Mouse (Mus musculus) stomach, embryonic 16.5 days (tissue): ENCODE measurements around the gene Fras1. TPM values are rescaled to one million over a fixed set of nuclear protein-coding genes. Genes with fewer than 3 reads are reported as not detected.
A peak's percentile ranks its signal among the peaks of the same experiment; 100 is the strongest.

Experiments
- ATAC-seq: fragments of 200-750 bp; cut with Nextera tagmentation; 2 replicates; pipeline ENCODE4 v1.8.0; 2017; ENCODE audit warnings: moderate number of reproducible peaks, moderate TSS enrichment; ENCODE audit not compliant: insufficient read depth, low FRiP score
- H3K27ac ChIP-seq: fragments of 300-500 bp; sonication (generic); 2 replicates; pipeline ENCODE4 v1.5.1; 2014; ENCODE audit warnings: low read length
- H3K27me3 ChIP-seq: fragments of 300-500 bp; sonication (generic); 2 replicates; pipeline ENCODE4 v1.6.1; 2014; ENCODE audit warnings: low read length, control low read depth, mixed read lengths; ENCODE audit not compliant: control insufficient read depth, insufficient read depth
- H3K36me3 ChIP-seq: fragments of 300-500 bp; sonication (generic); 2 replicates; pipeline ENCODE4 v1.6.1; 2014; ENCODE audit warnings: low read length; ENCODE audit not compliant: control insufficient read depth, insufficient read depth
- H3K4me1 ChIP-seq: fragments of 300-500 bp; sonication (generic); 2 replicates; pipeline ENCODE4 v1.6.1; 2014; ENCODE audit warnings: low read length, control low read depth, mixed read lengths; ENCODE audit not compliant: control insufficient read depth, insufficient read depth
- H3K4me2 ChIP-seq: fragments of 300-500 bp; sonication (generic); 2 replicates; pipeline ENCODE4 v1.6.1; 2014; ENCODE audit warnings: low read depth, low read length, mixed read lengths
- H3K4me3 ChIP-seq: fragments of 300-500 bp; sonication (generic); replicated peaks from 2 replicates; pipeline ENCODE4 v1.5.1; 2014; ENCODE audit warnings: mild to moderate bottlenecking, low read length
- H3K9ac ChIP-seq: fragments of 300-500 bp; sonication (generic); 2 replicates; pipeline ENCODE4 v1.6.1; 2014; ENCODE audit warnings: low read length
- H3K9me3 ChIP-seq: fragments of 300-500 bp; sonication (generic); replicated peaks from 2 replicates; pipeline ENCODE4 v1.6.1; 2016; ENCODE audit warnings: low read length, control low read depth; ENCODE audit not compliant: control insufficient read depth
- WGBS: fragments of 180-500 bp; shearing (Covaris S2); extraction: QIAGEN DNeasy Blood & Tissue Kit; methylation state at CpG from one replicate; pipeline ENCODE4 v1.1.7; 2014; 5-methylcytosine and 5-hydroxymethylcytosine counted together
- polyA plus RNA-seq: library from polyadenylated mRNA; unstranded; fragments of >200 nt; fragmentation: Nextera tagmentation; extraction: Ambion mirVana; gene quantifications from 2 replicates; pipeline ENCODE4 v1.2.1, GENCODE M21; 2015

Gene Fras1
- 15.4 and 18.3 TPM in 2 replicates for polyA plus RNA-seq

DNA sequence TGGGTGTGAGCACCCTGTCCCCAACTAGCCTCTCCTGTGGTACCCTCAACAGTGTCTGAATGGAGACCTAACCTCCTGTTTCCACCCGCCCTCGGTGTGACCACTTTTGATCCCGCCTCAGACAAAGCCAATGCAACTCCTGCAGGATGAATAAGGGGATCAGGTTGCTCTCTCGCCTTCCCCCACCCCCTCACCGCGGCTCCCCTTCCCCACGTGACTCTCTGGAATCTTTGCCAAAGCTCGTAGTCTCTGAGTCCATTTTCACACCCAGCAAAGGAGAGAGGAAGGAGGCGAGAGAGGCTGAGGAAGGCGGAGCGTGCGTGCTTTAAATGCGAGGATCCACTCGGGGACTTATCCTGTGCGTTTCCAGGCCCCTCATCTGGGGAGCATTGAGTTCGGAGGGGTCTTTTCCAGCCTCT lies at the start of gene Fras1:
Gene Fras1, plus strand, starts transcription at position 389 of the 419 bp plus-strand sequence.
- Histone ChIP-seq H3K4me3 (peak within 1 kb of the TSS; percentile 74), H3K4me1 (peaks cover 12% of the 10 kb centered on the region), H3K36me3 (no peaks in the 10 kb centered on the region), H3K9ac (peak within 1 kb of the TSS; percentile 84), H3K4me2 (peak within 1 kb of the TSS; percentile 87), H3K27me3 (no peaks in the 10 kb centered on the region), H3K9me3 (no peaks in the 10 kb centered on the region), H3K27ac (peak within 1 kb of the TSS; percentile 78)
- 2% methylated on average over 16 of the region's 16 CpGs for WGBS
- ATAC-seq = peak; percentile 27; the same call in 1 of the 2 replicates

DNA sequence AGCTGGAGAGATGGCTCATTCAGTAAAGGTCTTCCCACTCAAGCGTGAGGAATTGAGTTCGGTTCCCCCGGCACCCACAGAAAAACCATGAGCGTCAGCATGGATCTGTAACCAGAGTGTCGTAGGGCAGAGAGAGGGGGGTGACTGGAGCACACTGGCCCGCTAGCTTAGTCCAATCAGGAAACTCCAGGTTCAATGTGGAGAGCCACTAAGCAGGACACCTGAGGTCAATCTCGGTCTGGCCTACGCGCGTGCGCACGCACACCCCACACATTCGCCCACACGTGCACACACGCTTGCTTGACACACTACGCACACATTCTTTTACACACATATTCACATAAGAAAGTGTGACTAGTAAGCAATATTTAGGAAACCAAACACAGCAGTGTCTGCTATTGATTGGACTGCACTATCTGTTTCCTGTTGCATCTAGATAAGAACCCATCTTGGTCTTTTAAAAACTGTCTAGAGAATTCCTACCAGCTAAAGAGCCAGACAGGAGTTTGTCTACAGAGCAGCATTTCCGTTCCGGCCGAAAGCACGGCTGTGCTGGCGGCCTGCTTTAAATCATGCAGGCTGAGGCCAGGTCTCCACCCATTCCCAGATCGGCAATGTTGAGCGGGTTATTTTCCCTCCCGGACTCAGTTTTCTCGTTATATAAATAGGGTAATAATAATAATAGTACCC lies 42.6 kb upstream of the Fras1 start:
- H3K4me1 ChIP-seq = no peaks in the 10 kb centered on the region
- H3K9me3 ChIP-seq = no peaks in the 10 kb centered on the region
- no peaks in the 10 kb centered on the region for H3K36me3 ChIP-seq
- no peak for ATAC-seq
- no peaks in the 10 kb centered on the region for H3K27me3 ChIP-seq
- no peak overlapping the region for H3K27ac ChIP-seq
- H3K9ac ChIP-seq = no peak overlapping the region
- H3K4me2 ChIP-seq = no peak overlapping the region
- H3K4me3 ChIP-seq = no peak overlapping the region
- WGBS = 82% methylated on average over 25 of the region's 25 CpGs

DNA sequence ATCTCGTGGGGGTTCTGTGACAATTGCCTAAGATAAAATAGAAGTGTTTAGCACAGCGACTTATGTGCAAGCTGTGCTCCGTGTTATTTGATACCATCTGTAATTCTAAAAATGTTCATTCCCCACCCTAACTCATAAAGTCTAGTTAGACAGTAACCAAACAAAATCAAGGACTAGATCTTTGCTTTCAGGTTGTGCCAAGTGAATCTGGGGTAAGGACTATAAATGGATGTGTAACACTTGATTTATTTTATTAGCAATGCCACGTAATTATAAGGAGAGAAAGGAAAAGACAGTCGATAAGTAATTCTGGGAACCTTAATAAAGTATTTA lies 42.1 kb upstream of the Fras1 start:
- Histone ChIP-seq H3K9ac (no peak overlapping the region), H3K27me3 (no peaks in the 10 kb centered on the region), H3K9me3 (no peaks in the 10 kb centered on the region), H3K4me3 (no peak overlapping the region), H3K4me1 (no peaks in the 10 kb centered on the region), H3K36me3 (no peaks in the 10 kb centered on the region), H3K4me2 (no peak overlapping the region), H3K27ac (no peak overlapping the region)
- no peak for ATAC-seq
- 70% methylated on average over 5 of the region's 5 CpGs for WGBS

DNA sequence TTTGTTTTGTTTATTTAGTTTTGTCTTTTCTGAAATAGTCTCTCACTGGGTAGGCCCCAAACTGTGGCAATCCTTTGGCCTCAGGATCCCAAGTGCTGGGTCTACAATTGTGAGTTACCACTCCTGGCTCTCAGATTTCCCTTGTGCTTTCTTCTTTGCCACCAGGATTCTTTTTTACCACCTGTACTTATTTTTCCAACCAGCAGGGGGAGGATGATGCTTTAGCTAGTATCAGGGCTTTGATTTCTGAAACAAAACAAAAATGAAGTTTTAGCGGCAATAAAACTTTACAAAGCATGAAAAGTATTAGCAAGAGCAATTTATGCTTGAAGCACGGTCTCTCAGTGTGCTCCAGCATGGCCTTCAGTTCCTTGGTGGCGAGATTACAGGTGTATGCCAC lies 39.8 kb upstream of the Fras1 start:
- Histone ChIP-seq H3K4me2 (no peak overlapping the region), H3K36me3 (no peaks in the 10 kb centered on the region), H3K9ac (no peak overlapping the region), H3K9me3 (no peaks in the 10 kb centered on the region), H3K27ac (no peak overlapping the region), H3K4me3 (no peak overlapping the region), H3K4me1 (no peaks in the 10 kb centered on the region), H3K27me3 (no peaks in the 10 kb centered on the region)
- no peak for ATAC-seq
- WGBS = 58% methylated on average over 3 of the region's 3 CpGs

DNA sequence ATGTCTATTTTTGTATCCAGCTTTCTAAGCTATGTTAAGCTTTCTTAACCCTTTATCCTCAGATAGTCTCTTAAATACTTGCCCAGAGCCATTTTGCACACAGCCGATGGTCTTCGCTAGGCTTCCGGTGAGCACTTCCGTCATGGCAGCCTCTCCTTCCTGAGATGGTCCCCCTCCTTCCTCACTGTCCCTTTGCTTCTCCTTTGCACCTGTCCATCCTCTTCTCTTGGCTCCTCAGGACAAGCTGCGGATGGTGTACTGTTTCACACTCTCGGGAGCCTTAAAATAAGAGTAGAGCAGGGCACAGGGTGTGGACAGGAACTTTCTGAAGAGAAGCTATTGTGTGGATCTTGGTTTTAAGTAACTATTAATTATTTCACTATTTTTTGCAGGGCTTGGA lies 33.2 kb upstream of the Fras1 start:
- no peaks in the 10 kb centered on the region for H3K27me3 ChIP-seq
- WGBS = 93% methylated on average over 6 of the region's 6 CpGs
- ATAC-seq = no peak
- no peaks in the 10 kb centered on the region for H3K9me3 ChIP-seq
- no peak overlapping the region for H3K4me3 ChIP-seq
- H3K36me3 ChIP-seq = no peaks in the 10 kb centered on the region
- no peaks in the 10 kb centered on the region for H3K4me1 ChIP-seq
- H3K4me2 ChIP-seq = no peak overlapping the region
- H3K27ac ChIP-seq = no peak overlapping the region
- no peak overlapping the region for H3K9ac ChIP-seq

DNA sequence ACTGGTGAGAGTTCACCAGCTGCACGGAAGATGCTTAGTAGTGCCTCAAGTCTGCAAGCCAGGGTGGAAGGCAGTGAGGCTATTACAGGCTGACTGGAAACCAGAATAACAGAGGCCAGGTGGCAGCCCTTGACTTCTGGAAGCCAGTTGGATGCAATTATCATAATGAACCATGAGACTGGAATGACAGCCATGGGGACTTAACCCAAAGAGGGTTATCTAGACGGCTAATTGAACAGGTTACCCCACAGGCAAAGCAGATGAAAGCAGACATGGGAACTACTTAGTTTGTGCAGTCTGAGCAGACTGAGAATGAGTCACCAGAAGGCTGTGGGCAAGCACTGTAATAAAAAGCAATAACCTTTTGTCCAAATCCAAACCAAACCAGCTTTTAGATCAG lies 28.8 kb upstream of the Fras1 start:
- H3K36me3 ChIP-seq = no peaks in the 10 kb centered on the region
- no peak for ATAC-seq
- no peaks in the 10 kb centered on the region for H3K9me3 ChIP-seq
- H3K9ac ChIP-seq = no peak overlapping the region
- 64% methylated on average over 2 of the region's 2 CpGs for WGBS
- no peak overlapping the region for H3K4me3 ChIP-seq
- no peaks in the 10 kb centered on the region for H3K4me1 ChIP-seq
- H3K27me3 ChIP-seq = no peaks in the 10 kb centered on the region
- H3K27ac ChIP-seq = no peak overlapping the region
- no peak overlapping the region for H3K4me2 ChIP-seq

DNA sequence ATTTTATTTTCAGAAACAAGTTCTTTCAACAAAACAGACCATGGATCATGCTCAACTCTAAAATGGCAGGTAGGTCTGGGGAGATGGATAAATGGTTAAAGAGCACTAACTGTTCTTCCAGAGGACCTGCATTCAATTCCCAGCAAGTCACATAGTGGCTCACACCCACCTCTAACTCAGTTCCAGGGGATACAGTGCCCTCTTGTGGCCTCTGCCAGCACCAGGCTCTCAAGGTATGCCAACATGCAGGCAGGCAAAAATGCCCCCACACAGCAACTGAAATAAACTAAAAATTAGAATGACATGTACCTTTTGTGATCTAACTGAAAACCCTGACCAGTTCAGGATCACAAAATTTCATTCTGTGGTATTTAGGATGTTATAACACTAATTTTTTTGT lies 21.8 kb upstream of the Fras1 start:
- H3K9ac ChIP-seq = no peak overlapping the region
- no peaks in the 10 kb centered on the region for H3K36me3 ChIP-seq
- no peaks in the 10 kb centered on the region for H3K9me3 ChIP-seq
- ATAC-seq = no peak
- no peaks in the 10 kb centered on the region for H3K4me1 ChIP-seq
- H3K4me2 ChIP-seq = no peak overlapping the region
- H3K27me3 ChIP-seq = no peaks in the 10 kb centered on the region
- no peak overlapping the region for H3K4me3 ChIP-seq
- H3K27ac ChIP-seq = no peak overlapping the region

DNA sequence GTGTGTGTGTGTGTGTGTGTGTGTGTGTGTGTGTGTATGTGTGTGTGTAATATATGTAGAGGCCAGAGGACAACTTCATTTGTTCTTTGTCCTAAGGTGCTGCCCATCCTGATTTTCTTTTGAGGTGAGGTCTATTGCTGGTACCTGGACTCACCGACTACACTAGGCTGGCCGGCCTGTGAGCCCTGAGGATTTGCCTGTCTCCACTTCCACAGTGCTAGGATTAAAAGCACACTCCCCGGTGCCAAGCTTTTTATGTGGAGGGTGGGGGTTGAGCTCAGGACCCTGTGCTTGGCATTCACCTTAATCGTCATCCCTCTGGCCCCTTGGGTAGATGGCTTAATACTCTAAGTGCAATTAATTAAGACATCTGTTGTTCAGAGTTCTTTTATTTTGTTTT lies 9.8 kb upstream of the Fras1 start:
- Histone ChIP-seq H3K4me1 (no peaks in the 10 kb centered on the region; the same call in 1 of the 2 replicates), H3K36me3 (no peaks in the 10 kb centered on the region), H3K4me3 (no peak overlapping the region), H3K9me3 (no peaks in the 10 kb centered on the region), H3K27me3 (no peaks in the 10 kb centered on the region), H3K27ac (no peak overlapping the region), H3K4me2 (no peak overlapping the region), H3K9ac (no peak overlapping the region)
- 68% methylated on average over 4 of the region's 4 CpGs for WGBS
- no peak for ATAC-seq

DNA sequence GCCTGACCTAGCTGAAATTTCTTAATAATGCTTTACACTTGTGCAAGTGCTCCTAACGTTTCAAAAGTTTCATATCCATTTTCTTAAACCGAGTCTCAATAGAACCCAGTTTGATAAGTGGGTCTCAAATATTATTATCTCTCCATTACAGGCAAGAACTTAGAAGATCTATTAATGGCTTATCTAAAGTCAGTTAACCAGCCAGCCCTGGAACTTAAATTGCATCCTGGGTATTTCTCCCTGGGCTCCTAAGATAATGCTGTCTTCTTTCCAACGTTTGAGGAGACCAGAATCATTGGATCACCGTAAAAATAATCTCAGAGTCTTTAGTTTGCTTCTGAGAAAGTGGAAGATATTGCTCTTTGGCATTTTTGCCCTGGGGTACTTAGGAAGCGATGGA lies 8.2 kb upstream of the Fras1 start:
- Histone ChIP-seq H3K4me2 (no peak overlapping the region), H3K27ac (no peak overlapping the region), H3K4me3 (no peak overlapping the region), H3K36me3 (no peaks in the 10 kb centered on the region), H3K27me3 (no peaks in the 10 kb centered on the region), H3K4me1 (no peaks in the 10 kb centered on the region; the same call in 1 of the 2 replicates), H3K9ac (no peak overlapping the region), H3K9me3 (no peaks in the 10 kb centered on the region)
- 64% methylated on average over 5 of the region's 5 CpGs for WGBS
- ATAC-seq = no peak
